Mouse (Mus musculus): Measurements from ENCODE around the gene Prx.
"Not testable (repeated sequence)": the region's sequence is repeated elsewhere in the genome, so short reads cannot be mapped to it uniquely, and the experiment has no call there.

Gene Prx

DNA sequence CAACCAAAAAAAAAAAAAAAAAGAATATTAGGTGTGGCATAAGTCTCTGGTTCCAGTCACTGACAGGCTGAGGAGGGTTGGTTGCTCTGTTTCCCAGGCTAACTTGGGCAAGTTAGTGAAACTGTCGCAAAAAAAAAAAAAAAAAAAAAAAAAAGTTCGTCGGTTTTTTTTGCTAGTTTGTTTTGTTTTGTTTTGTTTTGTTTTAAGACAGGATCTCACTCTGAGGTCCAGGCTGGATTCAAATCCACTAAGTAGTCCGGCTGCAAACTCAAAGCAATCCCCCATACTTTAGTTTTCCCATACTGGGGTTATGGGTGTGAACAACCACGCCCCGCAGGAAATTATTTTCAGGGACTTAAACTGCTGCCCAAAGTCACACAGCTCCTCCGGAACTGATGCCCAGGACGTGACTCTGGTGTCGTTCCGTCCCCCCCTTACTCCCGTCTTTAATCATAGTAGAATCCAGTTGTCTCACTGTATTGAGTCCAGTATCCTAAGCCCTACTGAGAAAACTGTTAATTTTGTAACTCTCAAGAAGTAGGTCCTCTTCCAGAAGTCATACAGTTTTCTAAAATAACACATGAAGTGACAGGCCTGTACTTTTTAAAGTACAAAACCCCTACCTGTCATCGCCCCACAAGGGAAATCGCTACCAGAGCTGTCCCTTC, 12.9 kb upstream of the Prx start:
- DNase-seq, result peak; percentile 40

DNA sequence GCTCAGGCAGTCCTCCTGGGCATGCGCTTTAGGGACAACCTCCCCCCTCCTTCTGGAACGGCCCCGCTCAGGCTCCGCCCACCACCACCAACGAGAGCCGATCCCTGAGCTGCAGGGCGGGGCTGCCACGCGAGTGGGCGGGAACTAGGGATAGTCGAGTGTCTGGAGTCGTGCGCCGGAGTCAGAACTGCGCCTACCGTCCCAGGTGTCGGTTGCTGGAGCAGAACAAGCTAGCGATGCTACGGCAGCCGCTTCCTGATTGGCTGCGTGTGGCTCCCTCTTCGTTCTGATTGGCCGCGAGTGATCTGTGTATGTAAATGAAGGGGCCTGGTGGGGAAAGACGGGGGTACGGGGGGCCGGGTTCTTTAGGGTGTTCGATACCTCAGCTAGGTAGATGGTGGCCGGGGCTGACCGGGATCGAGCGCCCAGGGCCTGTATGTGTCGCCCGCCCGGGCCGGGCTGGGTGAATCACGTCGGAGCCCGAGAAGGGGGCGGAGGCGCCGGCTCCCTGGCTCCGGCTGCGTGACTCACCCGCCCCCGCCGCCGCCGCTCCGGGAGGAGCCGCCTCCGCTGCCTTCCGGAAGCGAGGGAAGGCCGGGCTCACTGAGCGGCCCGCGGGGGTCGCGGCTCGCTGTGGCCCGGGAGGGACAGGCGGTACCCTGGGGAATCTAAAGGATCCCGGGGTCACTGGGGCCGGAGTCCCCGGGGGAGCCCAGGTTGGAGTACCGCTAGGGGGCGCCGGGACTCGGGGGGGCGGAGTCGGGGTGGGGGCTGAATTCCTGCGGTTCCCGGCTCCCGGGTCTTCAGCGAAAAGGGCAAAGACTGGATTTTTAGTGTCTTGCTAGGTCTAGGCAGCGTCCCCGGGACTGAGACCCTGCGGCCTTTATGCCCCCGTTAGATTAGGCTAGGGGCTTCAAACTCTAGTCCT, 12.1 kb upstream of the Prx start, which contains the start of gene Sertad1:
TSS of gene Sertad1 (plus strand) at position 141 of the 928 bp plus-strand sequence.
- peak; percentile 100 for DNase-seq

GRCm38 (mm10) chr7:27487740-27488268, 11.3 kb upstream of the Prx start:
- peak; percentile 62 for DNase-seq

DNA sequence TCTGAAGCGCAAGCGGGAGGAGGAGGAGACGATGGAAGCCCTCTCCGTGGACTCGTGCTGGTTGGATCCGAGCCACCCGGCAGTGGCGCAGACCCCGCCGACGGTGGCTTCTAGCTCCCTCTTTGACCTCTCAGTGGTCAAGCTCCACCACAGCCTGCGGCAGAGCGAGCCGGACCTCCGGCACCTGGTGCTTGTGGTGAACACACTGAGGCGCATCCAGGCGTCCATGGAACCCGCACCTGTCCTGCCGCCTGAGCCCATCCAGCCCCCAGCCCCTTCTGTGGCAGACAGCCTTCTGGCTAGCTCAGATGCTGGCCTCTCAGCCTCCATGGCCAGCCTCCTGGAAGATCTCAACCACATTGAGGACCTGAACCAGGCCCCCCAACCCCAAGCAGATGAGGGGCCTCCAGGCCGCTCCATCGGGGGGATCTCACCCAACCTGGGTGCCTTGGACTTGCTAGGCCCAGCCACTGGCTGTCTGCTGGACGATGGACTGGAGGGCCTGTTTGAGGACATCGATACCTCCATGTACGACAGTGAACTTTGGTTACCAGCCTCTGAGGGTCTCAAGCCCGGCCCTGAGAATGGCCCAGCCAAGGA, 9.8 kb upstream of the Prx start:
- peak; percentile 49 for DNase-seq

- DNase-seq, result no peak
These were observed 8.9 kb upstream of the Prx start for GRCm38 (mm10) chr7:27490227-27490542.

DNA sequence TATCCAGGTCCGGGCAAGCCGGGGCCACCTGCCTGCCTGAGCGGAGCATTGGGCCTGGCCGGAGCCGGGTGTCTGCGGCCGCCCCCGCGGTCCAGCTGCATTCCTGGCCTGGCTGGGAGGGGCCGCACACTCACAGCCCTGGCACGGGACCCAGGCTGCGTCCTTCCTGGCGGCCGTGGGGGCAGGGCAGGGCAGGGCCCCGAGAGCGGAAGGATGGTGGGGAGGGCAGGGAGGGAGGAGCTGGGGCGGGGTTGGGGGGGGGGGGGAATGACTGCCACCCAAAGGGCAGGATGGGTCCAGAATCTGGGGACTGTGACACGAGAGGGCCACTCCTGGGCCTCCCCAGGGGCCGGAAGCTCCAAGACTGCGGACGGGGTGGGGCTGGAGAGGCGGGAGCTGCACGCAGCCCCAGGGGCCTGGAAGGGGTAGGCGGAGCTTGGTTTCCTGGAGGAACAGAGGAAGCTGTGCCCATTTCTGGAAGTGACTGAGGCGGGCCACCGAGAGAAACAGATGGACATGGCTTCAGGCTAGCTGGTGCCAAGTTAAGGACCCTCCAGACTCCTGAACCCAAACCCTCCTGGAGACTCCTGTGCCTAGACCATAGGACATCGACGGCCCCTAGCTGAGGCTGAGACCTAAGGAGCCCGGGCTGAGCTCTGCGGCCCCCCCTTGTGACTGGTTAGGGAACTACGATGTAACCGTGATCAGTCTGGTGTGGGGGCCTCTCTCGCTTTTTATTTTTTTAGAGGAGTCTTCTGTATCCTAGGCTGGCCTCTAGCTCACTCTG, 8.4 kb upstream of the Prx start:
- DNase-seq, result peak; percentile 89

DNA sequence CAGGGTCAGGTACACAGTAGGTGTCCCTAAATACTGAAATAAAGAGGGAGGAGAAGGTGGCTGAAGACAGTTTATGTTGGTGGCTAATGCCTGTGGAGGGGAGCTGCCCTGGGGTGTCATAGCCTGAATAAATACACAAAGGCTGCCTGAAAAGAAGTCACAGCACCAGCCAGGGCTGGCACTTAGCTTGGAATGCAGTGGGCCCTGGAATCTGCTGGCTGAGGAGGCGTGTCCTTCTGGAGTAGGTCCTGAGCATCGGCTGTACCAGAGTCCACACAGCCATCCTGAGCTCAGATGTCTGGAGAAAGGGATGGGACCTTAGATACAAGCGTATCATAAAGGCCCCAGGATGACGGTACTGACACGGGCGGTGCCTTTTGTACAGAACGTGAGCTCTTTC, 7.3 kb upstream of the Prx start:
- DNase-seq, result no peak

GRCm38 (mm10) chr7:27493022-27493421, 6.1 kb upstream of the Prx start:
- no peak for DNase-seq

DNA sequence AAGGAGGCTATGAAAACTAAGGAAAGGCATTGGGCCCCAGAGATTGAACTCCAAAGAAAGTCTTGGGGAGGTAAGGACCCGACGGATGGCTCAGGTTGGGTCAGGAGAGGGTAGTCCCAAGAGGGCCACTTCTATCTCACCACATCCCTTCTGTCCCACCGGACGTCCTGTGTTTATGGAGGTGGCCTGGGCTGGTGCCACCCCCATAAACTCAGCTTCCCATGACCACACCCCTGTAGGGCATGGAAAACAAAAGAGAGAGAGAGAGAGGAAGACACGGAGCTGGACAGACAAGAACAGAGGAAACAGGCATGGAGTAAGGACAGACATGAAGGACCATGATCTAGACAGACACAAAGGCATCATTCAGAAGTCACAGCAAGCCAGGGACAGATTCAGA, 5.7 kb upstream of the Prx start:
- DNase-seq, result no peak

- DNase-seq, result not testable (repeated sequence)
These were observed 4.3 kb upstream of the Prx start for GRCm38 (mm10) chr7:27494659-27495367.

DNA sequence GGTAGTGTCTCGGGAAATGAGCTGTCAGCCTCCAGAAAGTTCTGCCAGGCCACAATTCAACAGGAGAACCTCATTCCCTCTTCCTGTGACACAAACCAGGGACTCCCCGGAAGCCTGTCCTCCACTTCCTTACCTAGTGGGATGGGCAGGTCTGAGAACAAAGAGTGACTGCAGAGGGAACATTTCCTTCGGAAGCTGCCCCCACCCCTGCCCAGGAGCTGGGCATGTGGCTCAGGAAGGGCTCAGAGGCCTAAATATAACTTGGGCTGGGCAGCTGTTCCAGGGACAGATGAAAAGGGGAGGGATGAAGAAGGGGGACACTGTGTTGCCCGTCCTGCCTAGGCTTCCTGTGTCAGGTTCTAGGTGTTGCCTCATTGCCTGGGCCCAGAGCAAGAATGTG, 2.5 kb downstream of the Prx start:
- DNase-seq, result no peak

GRCm38 (mm10) chr7:27506765-27507370, 7.7 kb downstream of the Prx start:
- DNase-seq, result no peak

- peak; percentile 92 for DNase-seq
These were observed 8.9 kb downstream of the Prx start for GRCm38 (mm10) chr7:27507711-27508647.

GRCm38 (mm10) chr7:27508648-27509005, 9.5 kb downstream of the Prx start:
- peak; percentile 52 for DNase-seq

- no peak for DNase-seq
These were observed 11.7 kb downstream of the Prx start for GRCm38 (mm10) chr7:27510809-27511208.

DNA sequence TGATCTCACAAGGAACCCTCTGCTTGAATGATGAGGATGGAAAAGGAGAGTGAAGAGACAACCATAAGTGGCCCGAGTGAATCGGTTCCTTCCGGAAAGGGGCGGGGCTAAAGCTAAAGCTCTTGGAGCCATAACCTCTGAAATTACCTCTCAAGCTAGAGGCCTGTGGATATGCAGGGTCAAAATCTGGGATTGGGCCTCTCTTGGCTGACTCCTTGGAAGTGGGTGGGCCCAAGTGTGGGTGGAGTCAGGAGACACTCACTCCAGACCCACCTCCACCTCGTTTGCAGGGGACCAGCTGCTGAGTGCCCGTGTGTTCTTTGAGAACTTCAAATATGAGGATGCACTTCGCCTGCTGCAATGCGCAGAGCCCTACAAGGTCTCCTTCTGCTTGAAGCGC, 15.8 kb downstream of the Prx start:
- no peak for DNase-seq

DNA sequence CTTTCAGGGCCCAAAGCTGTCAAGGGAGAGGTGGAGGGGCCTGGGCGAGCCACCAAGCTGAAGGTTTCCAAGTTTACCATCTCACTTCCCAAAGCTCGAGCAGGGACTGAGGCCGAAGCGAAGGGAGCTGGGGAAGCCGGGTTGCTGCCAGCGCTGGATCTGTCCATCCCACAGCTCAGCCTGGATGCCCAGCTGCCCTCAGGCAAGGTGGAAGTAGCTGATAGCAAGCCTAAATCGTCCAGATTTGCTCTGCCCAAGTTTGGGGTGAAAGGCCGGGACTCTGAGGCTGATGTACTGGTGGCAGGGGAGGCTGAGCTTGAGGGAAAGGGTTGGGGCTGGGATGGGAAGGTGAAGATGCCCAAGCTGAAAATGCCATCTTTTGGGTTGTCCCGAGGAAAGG, 19.2 kb downstream of the Prx start:
- DNase-seq, result no peak

GRCm38 (mm10) chr7:27520104-27520503, 21.0 kb downstream of the Prx start:
- DNase-seq, result no peak

- no peak for DNase-seq
These were observed 21.5 kb downstream of the Prx start for GRCm38 (mm10) chr7:27520599-27520998.

DNA sequence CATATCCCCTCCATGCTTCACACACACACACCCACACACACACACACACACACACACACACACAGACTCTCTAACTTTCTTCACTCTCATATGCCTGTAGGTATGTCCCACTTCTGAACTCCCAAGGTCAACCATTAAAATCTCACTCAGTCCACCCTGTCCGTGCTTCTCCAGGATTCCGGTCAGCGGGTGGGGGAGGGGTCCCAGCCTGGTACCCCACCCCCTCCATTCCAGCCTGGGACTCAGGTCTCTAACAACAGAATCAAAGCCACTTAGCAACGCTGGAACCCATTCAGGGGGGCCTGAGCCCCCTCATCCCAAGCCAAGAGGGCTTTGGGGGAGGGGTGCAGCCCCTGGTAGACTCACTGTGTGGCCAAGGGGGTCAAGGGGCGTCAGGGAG, 23.8 kb downstream of the Prx start, which contains the start of gene Hipk4:
TSS of gene Hipk4 (plus strand) at position 301 of the 400 bp plus-strand sequence.
- DNase-seq, result no peak

Data from cerebellum, adult 11 months (tissue).